Comparison of ENCODE assay signal across 8 mouse cellular contexts in genomic region chr2:155074766-155075330, GRCm38 (mm10). TPM values are rescaled to one million over a fixed set of nuclear protein-coding genes. Genes with fewer than 3 reads are reported as not detected.
DNase-seq lines count a peak whose midpoint lies in the region; ATAC-seq and TF ChIP-seq lines count a peak whose summit lies in the region.

No protein-coding gene starts in this region.

- no peak for TF ChIP-seq CTCF in ES-Bruce4 (IDR thresholded peaks at IDR 0.05; ENCODE audit: low read depth, low read length)
- TF ChIP-seq CTCF in hindbrain, postnatal 0 days (IDR thresholded peaks at IDR 0.05; ENCODE audit: low read depth) = no peak

- DNase-seq in kidney, postnatal 10 days = no peak
- peak; percentile 31 for DNase-seq in hindbrain, postnatal 0 days (ENCODE audit: low spot score)
- no peak for DNase-seq in adrenal gland, postnatal 10 days
- no peak for DNase-seq in spleen, adult 12 weeks (ENCODE audit: low spot score)

- peak overlapping the region; percentile 62 for H3K27ac ChIP-seq in kidney, embryonic 14.5 days (ENCODE audit: low read depth, low read length)
- H3K27ac ChIP-seq in ES-Bruce4 (ENCODE audit: insufficient read depth, low read length) = peak overlapping the region; percentile 18; the same call in 1 of the 2 replicates
- H3K27ac ChIP-seq in embryonic facial prominence, embryonic 12.5 days = peak overlapping the region; percentile 77
- peak overlapping the region; percentile 78 for H3K27ac ChIP-seq in hindbrain, postnatal 0 days
- peak overlapping the region; percentile 80 for H3K27ac ChIP-seq in midbrain, embryonic 12.5 days (replicated peaks)

- peaks cover 15% of the 10 kb centered on the region; the same call in 1 of the 2 replicates for H3K4me1 ChIP-seq in kidney, embryonic 14.5 days (ENCODE audit: control insufficient read depth, insufficient read depth, low read length)
- peaks cover 2% of the 10 kb centered on the region for H3K4me1 ChIP-seq in ES-Bruce4 (ENCODE audit: control insufficient read depth, insufficient read depth, low read length)
- H3K4me1 ChIP-seq in embryonic facial prominence, embryonic 12.5 days = peaks cover 16% of the 10 kb centered on the region; the same call in 1 of the 2 replicates
- H3K4me1 ChIP-seq in hindbrain, postnatal 0 days (ENCODE audit: insufficient read depth, low read length) = 0 out of 2 replicates have a peak, but pooled peaks cover 8% of the 10 kb centered on the region
- H3K4me1 ChIP-seq in midbrain, embryonic 12.5 days = peaks cover 23% of the 10 kb centered on the region

- WGBS in kidney, embryonic 14.5 days = 16% methylated on average over 12 of the region's 12 CpGs
- WGBS in embryonic facial prominence, embryonic 12.5 days = 16% methylated on average over 12 of the region's 12 CpGs
- WGBS in hindbrain, postnatal 0 days = 14% methylated on average over 12 of the region's 12 CpGs
- 25% methylated on average over 12 of the region's 12 CpGs for WGBS in midbrain, embryonic 12.5 days

- H3K4me2 ChIP-seq in kidney, embryonic 14.5 days (replicated peaks; ENCODE audit: low read depth, low read length) = peak overlapping the region; percentile 56
- peak overlapping the region; percentile 70 for H3K4me2 ChIP-seq in embryonic facial prominence, embryonic 12.5 days (replicated peaks)
- peak overlapping the region; percentile 65 for H3K4me2 ChIP-seq in hindbrain, postnatal 0 days (ENCODE audit: low read depth, low read length)
- peak overlapping the region; percentile 69 for H3K4me2 ChIP-seq in midbrain, embryonic 12.5 days (replicated peaks)

- peak; percentile 4; the same call in 1 of the 2 replicates for ATAC-seq in kidney, embryonic 14.5 days (ENCODE audit: low FRiP score, low TSS enrichment)
- peak; percentile 18; the same call in 1 of the 2 replicates for ATAC-seq in embryonic facial prominence, embryonic 12.5 days (ENCODE audit: insufficient number of reproducible peaks, insufficient read depth, low FRiP score, low TSS enrichment)
- peak; percentile 41 for ATAC-seq in hindbrain, postnatal 0 days
- ATAC-seq in midbrain, embryonic 12.5 days (ENCODE audit: low FRiP score, low read depth) = peak; percentile 14; the same call in 1 of the 2 replicates

- TF ChIP-seq POLR2A in ES-Bruce4 (IDR thresholded peaks at IDR 0.05; ENCODE audit: insufficient read depth, low read length) = no peak

- H3K9me3 ChIP-seq in kidney, embryonic 14.5 days (ENCODE audit: control insufficient read depth, low read length) = no peaks in the 10 kb centered on the region
- no peaks in the 10 kb centered on the region for H3K9me3 ChIP-seq in ES-Bruce4 (replicated peaks; ENCODE audit: control insufficient read depth, insufficient read depth, low read length, poor library complexity, severe bottlenecking)
- no peaks in the 10 kb centered on the region for H3K9me3 ChIP-seq in embryonic facial prominence, embryonic 12.5 days
- no peaks in the 10 kb centered on the region for H3K9me3 ChIP-seq in hindbrain, postnatal 0 days (ENCODE audit: low read length)
- H3K9me3 ChIP-seq in midbrain, embryonic 12.5 days = no peaks in the 10 kb centered on the region

- no peaks in the 10 kb centered on the region for H3K36me3 ChIP-seq in kidney, embryonic 14.5 days (ENCODE audit: control insufficient read depth, insufficient read depth, low read length)
- H3K36me3 ChIP-seq in ES-Bruce4 (ENCODE audit: control insufficient read depth, insufficient read depth, low read length, poor library complexity, severe bottlenecking) = peaks cover 2% of the 10 kb centered on the region; the same call in 1 of the 2 replicates
- no peaks in the 10 kb centered on the region for H3K36me3 ChIP-seq in embryonic facial prominence, embryonic 12.5 days
- H3K36me3 ChIP-seq in hindbrain, postnatal 0 days (ENCODE audit: insufficient read depth, low read length) = no peaks in the 10 kb centered on the region
- H3K36me3 ChIP-seq in midbrain, embryonic 12.5 days = no peaks in the 10 kb centered on the region

- peak overlapping the region; percentile 72; the same call in 1 of the 2 replicates for H3K9ac ChIP-seq in kidney, embryonic 14.5 days (ENCODE audit: low read depth, low read length)
- peak overlapping the region; percentile 73 for H3K9ac ChIP-seq in ES-Bruce4 (ENCODE audit: low read depth, poor library complexity, severe bottlenecking)
- peak overlapping the region; percentile 84 for H3K9ac ChIP-seq in embryonic facial prominence, embryonic 12.5 days
- peak overlapping the region; percentile 61 for H3K9ac ChIP-seq in hindbrain, postnatal 0 days (replicated peaks; ENCODE audit: low read length)
- peak overlapping the region; percentile 76 for H3K9ac ChIP-seq in midbrain, embryonic 12.5 days (replicated peaks)

- peak overlapping the region; percentile 59 for H3K4me3 ChIP-seq in kidney, embryonic 14.5 days (ENCODE audit: low read length)
- H3K4me3 ChIP-seq in ES-Bruce4 (ENCODE audit: low read depth, low read length) = peak overlapping the region; percentile 93
- peak overlapping the region; percentile 74 for H3K4me3 ChIP-seq in embryonic facial prominence, embryonic 12.5 days
- peak overlapping the region; percentile 66 for H3K4me3 ChIP-seq in hindbrain, postnatal 0 days (ENCODE audit: low read length)
- H3K4me3 ChIP-seq in midbrain, embryonic 12.5 days = peak overlapping the region; percentile 70

- TF ChIP-seq EP300 in ES-Bruce4 (IDR thresholded peaks at IDR 0.05; ENCODE audit: insufficient read depth, low read depth, low read length) = no peak

- no peaks in the 10 kb centered on the region for H3K27me3 ChIP-seq in kidney, embryonic 14.5 days (ENCODE audit: control insufficient read depth, insufficient read depth, low read length)
- H3K27me3 ChIP-seq in ES-Bruce4 (ENCODE audit: control insufficient read depth, insufficient read depth, low read length, poor library complexity, severe bottlenecking) = no peaks in the 10 kb centered on the region
- no peaks in the 10 kb centered on the region for H3K27me3 ChIP-seq in embryonic facial prominence, embryonic 12.5 days
- H3K27me3 ChIP-seq in hindbrain, postnatal 0 days (ENCODE audit: insufficient read depth, low read length) = no peaks in the 10 kb centered on the region
- no peaks in the 10 kb centered on the region; the same call in none of the 2 replicates for H3K27me3 ChIP-seq in midbrain, embryonic 12.5 days

RNA-seq across cellular contexts. Expression of gene Ahcy, which starts 0.6 kb away (rescaled TPM):
- 76.9 and 99.8 TPM in 2 replicates for polyA plus RNA-seq in kidney, embryonic 14.5 days (2014; fragmentation: Nextera tagmentation; extraction: Ambion mirVana)
- polyA plus RNA-seq in ES-Bruce4 (2011; ENCODE audit: insufficient read depth, insufficient read length, low read depth, missing spikeins) = 100 and 102 TPM in 2 replicates
- 74.6 and 82.1 TPM in 2 replicates for polyA plus RNA-seq in embryonic facial prominence, embryonic 12.5 days (2016; fragmentation: Nextera tagmentation; extraction: Ambion mirVana)
- 62.3 and 68.0 TPM in 2 replicates for total RNA-seq in hindbrain, postnatal 0 days (2014; rRNA removed)
- 29.6 and 31.1 TPM in 2 replicates for polyA plus RNA-seq in hindbrain, postnatal 0 days (2015; fragmentation: Nextera tagmentation; extraction: Ambion mirVana)
- 60.1 and 63.4 TPM in 2 replicates for polyA plus RNA-seq in midbrain, embryonic 12.5 days (2016; fragmentation: Nextera tagmentation; extraction: Ambion mirVana)
- 10 to 100 TPM; 57.4 to 91.2 TPM for total RNA-seq in adrenal gland, postnatal 10 days (2021)

RNA-seq across cellular contexts. Expression of gene Gm14226, which starts 56.8 kb away (rescaled TPM):
- 1.3 and 1.9 TPM in 2 replicates for polyA plus RNA-seq in kidney, embryonic 14.5 days (2014; fragmentation: Nextera tagmentation; extraction: Ambion mirVana)
- not detected in 2 replicates for polyA plus RNA-seq in ES-Bruce4 (2011; ENCODE audit: insufficient read depth, insufficient read length, low read depth, missing spikeins)
- 4.9 and 6.0 TPM in 2 replicates for polyA plus RNA-seq in embryonic facial prominence, embryonic 12.5 days (2016; fragmentation: Nextera tagmentation; extraction: Ambion mirVana)
- total RNA-seq in hindbrain, postnatal 0 days (2014; rRNA removed) = 0.58 TPM in 1 of 2 replicates, not detected in the other
- 0.08 and 0.14 TPM in 2 replicates for polyA plus RNA-seq in hindbrain, postnatal 0 days (2015; fragmentation: Nextera tagmentation; extraction: Ambion mirVana)
- 0.12 and 0.24 TPM in 2 replicates for polyA plus RNA-seq in midbrain, embryonic 12.5 days (2016; fragmentation: Nextera tagmentation; extraction: Ambion mirVana)
- total RNA-seq in adrenal gland, postnatal 10 days (2021) = 10 to 100 TPM; 25.9 to 37.2 TPM

RNA-seq across cellular contexts. Expression of gene Itch, which starts 58.5 kb away (rescaled TPM):
- polyA plus RNA-seq in kidney, embryonic 14.5 days (2014; fragmentation: Nextera tagmentation; extraction: Ambion mirVana) = 43.8 and 63.6 TPM in 2 replicates
- polyA plus RNA-seq in ES-Bruce4 (2011; ENCODE audit: insufficient read depth, insufficient read length, low read depth, missing spikeins) = 50.6 and 55.2 TPM in 2 replicates
- 67.0 and 74.0 TPM in 2 replicates for polyA plus RNA-seq in embryonic facial prominence, embryonic 12.5 days (2016; fragmentation: Nextera tagmentation; extraction: Ambion mirVana)
- 31.4 and 32.5 TPM in 2 replicates for total RNA-seq in hindbrain, postnatal 0 days (2014; rRNA removed)
- 22.2 and 22.5 TPM in 2 replicates for polyA plus RNA-seq in hindbrain, postnatal 0 days (2015; fragmentation: Nextera tagmentation; extraction: Ambion mirVana)
- 64.1 and 66.2 TPM in 2 replicates for polyA plus RNA-seq in midbrain, embryonic 12.5 days (2016; fragmentation: Nextera tagmentation; extraction: Ambion mirVana)
- 10 to 100 TPM; 45.2 to 48.1 TPM for total RNA-seq in adrenal gland, postnatal 10 days (2021)

Comparison
In these comparisons a context has a peak if more than half of its experiments do, and no peak if none do; other contexts are left out.
1. H3K27ac ChIP-seq: peak in every context shown above with its lines; median percentile 80 in midbrain, embryonic 12.5 days; 78 in hindbrain, postnatal 0 days; 77 in embryonic facial prominence, embryonic 12.5 days; 62 in kidney, embryonic 14.5 days; 18 in ES-Bruce4.